Mouse (Mus musculus) cerebellum, adult 2 months (tissue): ENCODE data around the gene Gucd1.
"Not testable (repeated sequence)": the region's sequence is repeated elsewhere in the genome, so short reads cannot be mapped to it uniquely, and the experiment has no call there.

Experiments used
- CTCF ChIP-seq: fragments of 200-500 bp; IDR thresholded peaks from 2 replicates; pipeline ENCODE4 v1.5.1; 2011; ENCODE audit warnings: low read depth, mild to moderate bottlenecking, control low read depth, low read length, moderate library complexity, borderline replicate concordance; ENCODE audit not compliant: insufficient read depth
- POLR2A ChIP-seq: fragments of 200-500 bp; IDR thresholded peaks from 2 replicates; pipeline ENCODE4 v1.6.1; 2011; ENCODE audit warnings: low read length, control low read depth, borderline replicate concordance; ENCODE audit not compliant: insufficient read depth

DNA sequence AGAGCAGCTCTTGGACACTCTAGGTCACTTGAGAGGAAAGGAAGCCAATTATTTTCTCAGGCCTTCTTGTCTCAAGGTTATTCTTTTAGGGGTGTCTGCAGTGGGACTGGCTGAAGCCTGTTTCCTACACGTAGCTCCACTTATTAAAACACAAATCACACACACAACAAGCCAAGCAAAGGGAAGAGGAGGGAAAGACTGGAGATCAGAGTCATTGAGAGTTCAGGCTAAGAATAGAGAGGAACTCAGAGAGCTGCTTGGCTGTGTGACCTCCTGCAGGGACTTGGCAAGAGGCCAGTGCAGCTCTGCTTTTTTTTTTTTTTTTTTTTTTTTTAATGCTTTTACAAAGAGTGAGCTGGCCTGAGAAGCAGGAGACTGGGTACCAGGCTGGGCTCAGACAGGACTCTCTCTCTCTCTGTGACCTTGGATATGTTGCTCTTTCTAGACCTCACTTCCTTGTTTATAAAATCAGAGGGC is 153.5 kb downstream of the Gucd1 start:
- TF ChIP-seq CTCF, POLR2A: not testable (repeated sequence)
